Mouse (Mus musculus) hindbrain, embryonic 15.5 days (tissue): ENCODE results near the gene Fitm1. TPM values are rescaled to one million over a fixed set of nuclear protein-coding genes. Genes with fewer than 3 reads are reported as not detected.

Experiments used
- ATAC-seq: fragments of 200-750 bp; cut with Nextera tagmentation; 2 replicates; pipeline ENCODE4 v1.8.0; 2017; ENCODE audit warnings: low read depth, moderate number of reproducible peaks, moderate TSS enrichment; ENCODE audit not compliant: low FRiP score
- H3K27ac ChIP-seq: fragments of 300-500 bp; sonication (generic); replicated peaks from 2 replicates; pipeline ENCODE4 v1.5.1; 2015; ENCODE audit warnings: mild to moderate bottlenecking, inconsistent platforms
- H3K27me3 ChIP-seq: fragments of 300-500 bp; sonication (generic); 2 replicates; pipeline ENCODE4 v1.6.1; 2015; ENCODE audit warnings: control low read depth, inconsistent platforms
- H3K36me3 ChIP-seq: fragments of 300-500 bp; sonication (generic); 2 replicates; pipeline ENCODE4 v1.6.1; 2015; ENCODE audit warnings: control low read depth, inconsistent platforms
- H3K4me1 ChIP-seq: fragments of 300-500 bp; sonication (generic); replicated peaks from 2 replicates; pipeline ENCODE4 v1.6.1; 2015; ENCODE audit warnings: control low read depth, inconsistent platforms
- H3K4me2 ChIP-seq: fragments of 300-500 bp; sonication (generic); 2 replicates; pipeline ENCODE4 v1.6.1; 2015; ENCODE audit warnings: moderate library complexity, mild to moderate bottlenecking, inconsistent platforms
- H3K4me3 ChIP-seq: fragments of 300-500 bp; sonication (generic); 2 replicates; pipeline ENCODE4 v1.5.1; 2015; ENCODE audit warnings: mild to moderate bottlenecking, inconsistent platforms
- H3K9ac ChIP-seq: fragments of 300-500 bp; sonication (generic); 2 replicates; pipeline ENCODE4 v1.6.1; 2015; ENCODE audit warnings: inconsistent platforms
- H3K9me3 ChIP-seq: fragments of 300-500 bp; sonication (generic); 2 replicates; pipeline ENCODE4 v1.6.1; 2016; ENCODE audit warnings: control low read depth, inconsistent platforms
- WGBS: fragments of 180-500 bp; shearing (Covaris S2); methylation state at CpG from one replicate; pipeline ENCODE4 v1.1.7; 2015; 5-methylcytosine and 5-hydroxymethylcytosine counted together
- polyA plus RNA-seq: library from polyadenylated mRNA; unstranded; fragments of >200 nt; fragmentation: Nextera tagmentation; extraction: Ambion mirVana; gene quantifications from 2 replicates; pipeline ENCODE4 v1.2.1, GENCODE M21; 2015

The Fitm1 gene
- polyA plus RNA-seq, 1 experiment from 2014 or later, result 0.41 TPM

DNA sequence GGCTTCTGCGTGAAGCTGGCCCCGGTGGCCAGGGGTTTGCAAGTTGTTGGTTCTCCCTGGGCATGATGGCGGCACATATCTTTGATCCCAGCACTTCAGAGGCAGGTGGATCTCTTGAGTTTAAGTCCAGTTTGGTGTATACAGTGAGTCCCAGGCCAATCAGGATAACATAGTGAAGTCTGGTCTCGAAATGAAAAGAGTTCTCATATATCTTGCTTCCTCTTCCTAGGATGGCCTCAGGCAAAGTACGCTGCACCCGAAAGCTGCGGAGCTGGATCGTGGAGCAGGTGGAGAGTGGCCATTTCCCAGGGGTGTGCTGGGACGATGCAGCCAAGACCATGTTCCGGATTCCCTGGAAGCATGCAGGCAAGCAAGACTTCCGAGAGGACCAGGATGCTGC, 29.4 kb downstream of the Fitm1 start:
- no peak overlapping the region for H3K27ac ChIP-seq
- no peak overlapping the region for H3K4me3 ChIP-seq
- peaks cover 74% of the 10 kb centered on the region for H3K36me3 ChIP-seq
- no peak for ATAC-seq
- WGBS, result 92% methylated on average over 11 of the region's 11 CpGs
- H3K4me2 ChIP-seq, result peak overlapping the region; percentile 46; the same call in 1 of the 2 replicates
- H3K27me3 ChIP-seq, result no peaks in the 10 kb centered on the region
- peaks cover 11% of the 10 kb centered on the region; the same call in 1 of the 2 replicates for H3K4me1 ChIP-seq
- H3K9ac ChIP-seq, result no peak overlapping the region
- no peaks in the 10 kb centered on the region for H3K9me3 ChIP-seq

DNA sequence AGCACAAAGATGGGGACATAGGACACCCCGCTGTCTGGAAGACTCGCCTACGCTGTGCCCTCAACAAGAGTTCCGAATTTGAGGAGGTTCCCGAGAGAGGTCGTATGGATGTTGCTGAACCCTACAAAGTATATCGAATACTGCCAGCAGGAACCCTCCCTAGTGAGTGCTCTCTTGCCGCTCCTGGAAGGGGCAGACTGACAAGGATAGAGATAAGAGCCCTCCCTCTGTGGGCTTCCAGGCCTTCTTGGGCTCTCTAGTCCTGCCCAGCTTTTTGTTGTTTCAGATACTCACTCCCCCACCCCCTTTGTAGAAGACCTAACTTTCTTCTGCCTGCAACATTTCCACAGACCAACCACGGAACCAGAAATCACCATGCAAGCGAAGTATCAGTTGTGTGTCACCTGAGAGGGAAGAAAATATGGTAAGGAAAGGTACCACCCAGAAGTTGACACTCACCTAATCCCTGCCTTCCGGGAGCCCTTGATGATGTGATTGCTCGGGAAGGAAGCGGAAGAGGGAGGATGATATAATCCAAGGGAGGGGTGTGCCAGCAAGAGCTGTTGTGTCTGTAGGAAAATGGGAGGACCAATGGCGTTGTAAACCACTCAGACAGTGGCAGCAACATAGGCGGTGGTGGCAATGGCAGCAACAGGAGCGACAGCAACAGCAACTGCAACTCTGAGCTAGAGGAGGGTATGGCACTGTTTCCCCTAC, 30.5 kb downstream of the Fitm1 start:
- no peak for ATAC-seq
- Histone ChIP-seq H3K36me3 (peaks cover 67% of the 10 kb centered on the region), H3K4me3 (no peak overlapping the region)

GRCm38 (mm10) chr14:55608339-55608738, 32.9 kb downstream of the Fitm1 start:
- Histone ChIP-seq H3K27me3 (no peaks in the 10 kb centered on the region), H3K4me2 (no peak overlapping the region), H3K4me3 (no peak overlapping the region), H3K9ac (no peak overlapping the region), H3K27ac (no peak overlapping the region), H3K9me3 (no peaks in the 10 kb centered on the region), H3K36me3 (peaks cover 42% of the 10 kb centered on the region), H3K4me1 (peaks cover 11% of the 10 kb centered on the region; the same call in 1 of the 2 replicates)
- ATAC-seq, result no peak
- 96% methylated on average over 6 of the region's 6 CpGs for WGBS

More for the DNA sequence above, 30.5 kb downstream of the Fitm1 start:
- H3K9ac ChIP-seq, result no peak overlapping the region
- 96% methylated on average over 16 of the region's 16 CpGs for WGBS
- H3K27ac ChIP-seq, result no peak overlapping the region
- H3K27me3 ChIP-seq, result no peaks in the 10 kb centered on the region
- no peak overlapping the region for H3K4me2 ChIP-seq
- peaks cover 11% of the 10 kb centered on the region; the same call in 1 of the 2 replicates for H3K4me1 ChIP-seq
- no peaks in the 10 kb centered on the region for H3K9me3 ChIP-seq

GRCm38 (mm10) chr14:55613346-55613745, 37.9 kb downstream of the Fitm1 start:
- H3K36me3 ChIP-seq, result peaks cover 14% of the 10 kb centered on the region
- ATAC-seq, result no peak
- no peak overlapping the region for H3K9ac ChIP-seq
- H3K4me2 ChIP-seq, result no peak overlapping the region
- no peaks in the 10 kb centered on the region for H3K27me3 ChIP-seq
- H3K27ac ChIP-seq, result no peak overlapping the region
- 70% methylated on average over 6 of the region's 6 CpGs for WGBS
- H3K9me3 ChIP-seq, result no peaks in the 10 kb centered on the region
- H3K4me3 ChIP-seq, result no peak overlapping the region
- no peaks in the 10 kb centered on the region for H3K4me1 ChIP-seq

DNA sequence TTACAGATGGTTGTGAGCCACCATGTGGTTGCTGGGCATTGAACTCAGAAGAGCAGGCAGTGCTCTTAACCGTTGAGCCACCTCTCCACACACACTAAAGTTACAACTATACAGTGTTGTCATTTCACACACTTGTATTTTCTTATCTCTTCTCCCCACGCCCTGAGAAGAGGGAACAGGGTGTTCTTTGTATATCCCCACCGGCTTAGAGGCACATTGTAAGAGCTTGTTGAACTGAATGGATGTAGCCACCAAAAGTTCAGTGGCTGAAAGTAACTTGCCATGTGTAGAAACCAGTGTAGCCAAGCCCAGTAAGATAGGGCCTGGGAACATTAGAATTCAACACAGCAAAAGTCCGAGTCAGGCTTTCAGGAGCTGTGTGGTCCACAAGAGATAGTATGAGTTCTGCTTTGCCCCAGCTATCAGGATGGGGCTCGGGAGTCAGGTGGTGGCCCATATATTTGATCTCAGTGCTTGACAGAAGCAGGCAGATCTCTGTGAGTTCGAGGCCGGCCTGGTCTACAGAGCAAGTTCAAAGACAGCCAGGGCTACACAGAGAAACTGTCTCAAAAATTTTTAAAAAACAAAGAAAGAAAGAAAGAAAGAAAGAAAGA, 39.3 kb downstream of the Fitm1 start:
- Histone ChIP-seq H3K9me3 (no peaks in the 10 kb centered on the region), H3K9ac (no peak overlapping the region), H3K4me2 (no peak overlapping the region), H3K4me3 (no peak overlapping the region), H3K27ac (no peak overlapping the region), H3K36me3 (peaks cover 3% of the 10 kb centered on the region), H3K27me3 (no peaks in the 10 kb centered on the region), H3K4me1 (no peaks in the 10 kb centered on the region)
- ATAC-seq, result no peak
- 82% methylated on average over 7 of the region's 7 CpGs for WGBS

GRCm38 (mm10) chr14:55615876-55616275, 40.5 kb downstream of the Fitm1 start:
- Histone ChIP-seq H3K4me1 (no peaks in the 10 kb centered on the region), H3K4me3 (no peak overlapping the region), H3K27ac (no peak overlapping the region), H3K27me3 (no peaks in the 10 kb centered on the region), H3K9me3 (no peaks in the 10 kb centered on the region), H3K4me2 (no peak overlapping the region), H3K36me3 (no peaks in the 10 kb centered on the region), H3K9ac (no peak overlapping the region)
- no peak for ATAC-seq
- 43% methylated on average over 2 of the region's 2 CpGs for WGBS

DNA sequence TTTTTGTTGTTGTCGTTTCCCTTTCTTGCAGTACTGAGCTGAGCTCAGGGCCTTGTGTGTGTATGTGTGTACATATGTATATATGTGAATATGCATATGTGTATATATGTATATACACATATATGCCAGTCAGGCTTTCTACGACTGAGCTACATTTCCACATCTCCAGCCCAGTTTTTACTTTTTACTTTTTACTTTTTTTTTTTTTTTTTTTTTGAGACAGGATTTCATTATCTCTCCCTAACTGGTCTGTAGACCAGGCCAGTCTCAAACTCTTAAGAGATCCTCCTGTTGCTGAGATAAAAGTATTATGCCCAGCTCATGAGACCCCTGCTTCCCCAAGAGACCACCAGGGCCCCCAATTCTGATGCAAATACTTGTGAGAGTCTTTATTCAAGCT, 41.4 kb downstream of the Fitm1 start:
- H3K9me3 ChIP-seq, result no peaks in the 10 kb centered on the region
- H3K9ac ChIP-seq, result no peak overlapping the region
- 78% methylated on average over 2 of the region's 2 CpGs for WGBS
- H3K36me3 ChIP-seq, result no peaks in the 10 kb centered on the region
- ATAC-seq, result no peak
- H3K27me3 ChIP-seq, result no peaks in the 10 kb centered on the region
- no peak overlapping the region for H3K27ac ChIP-seq
- H3K4me1 ChIP-seq, result no peaks in the 10 kb centered on the region
- H3K4me3 ChIP-seq, result no peak overlapping the region
- H3K4me2 ChIP-seq, result no peak overlapping the region

- Histone ChIP-seq H3K4me3 (peak within 1 kb of the TSS; percentile 30), H3K27me3 (no peaks in the 10 kb centered on the region), H3K4me1 (no peaks in the 10 kb centered on the region), H3K27ac (peak within 1 kb of the TSS; percentile 39), H3K9ac (peak within 1 kb of the TSS; percentile 20; the same call in 1 of the 2 replicates), H3K9me3 (no peaks in the 10 kb centered on the region), H3K36me3 (no peaks in the 10 kb centered on the region), H3K4me2 (peak within 1 kb of the TSS; percentile 42)
- 22% methylated on average over 21 of the region's 21 CpGs for WGBS
- ATAC-seq, result peak; percentile 88
These were observed 42.4 kb downstream of the Fitm1 start, which contains the start of gene Rec8 for GRCm38 (mm10) chr14:55617822-55618221. Gene Rec8, plus strand, starts transcription at chr14:55618037.

DNA sequence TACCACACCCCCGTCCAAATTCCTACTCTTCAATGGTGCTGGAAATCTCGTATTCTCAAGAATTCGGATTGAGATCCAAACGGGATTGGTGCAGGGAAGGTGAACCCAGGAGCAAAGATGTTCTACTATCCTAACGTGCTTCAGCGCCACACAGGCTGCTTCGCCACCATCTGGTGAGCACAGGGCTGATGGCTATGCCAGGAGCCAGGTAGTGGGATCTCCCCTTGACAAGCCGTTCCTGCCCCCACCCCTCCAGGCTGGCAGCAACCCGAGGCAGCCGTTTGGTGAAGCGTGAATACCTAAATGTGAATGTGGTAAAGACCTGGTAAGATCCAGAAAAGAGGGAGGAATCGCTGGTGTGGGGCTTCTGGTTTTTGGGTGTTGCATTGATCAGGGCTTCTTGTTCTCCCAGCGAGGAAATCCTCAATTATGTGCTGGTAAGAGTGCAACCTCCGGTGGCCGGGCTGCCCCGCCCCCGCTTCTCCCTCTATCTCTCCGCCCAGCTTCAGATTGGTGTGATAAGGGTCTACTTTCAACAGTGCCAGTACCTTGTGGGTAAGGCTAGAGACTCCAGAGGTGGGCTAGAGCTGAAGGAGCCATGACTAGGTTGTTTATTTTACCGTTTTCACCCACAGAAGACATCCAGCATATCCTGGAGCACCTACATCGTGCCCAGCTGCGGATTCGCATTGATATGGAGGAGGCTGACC, 43.2 kb downstream of the Fitm1 start:
- no peaks in the 10 kb centered on the region for H3K9me3 ChIP-seq
- H3K4me3 ChIP-seq, result peak overlapping the region; percentile 30
- H3K27ac ChIP-seq, result peak overlapping the region; percentile 39; the same call in 1 of the 2 replicates
- H3K36me3 ChIP-seq, result no peaks in the 10 kb centered on the region
- H3K27me3 ChIP-seq, result no peaks in the 10 kb centered on the region
- 53% methylated on average over 22 of the region's 22 CpGs for WGBS
- H3K4me2 ChIP-seq, result peak overlapping the region; percentile 42
- ATAC-seq, result peak; percentile 29; the same call in 1 of the 2 replicates
- H3K4me1 ChIP-seq, result no peaks in the 10 kb centered on the region
- H3K9ac ChIP-seq, result peak overlapping the region; percentile 20; the same call in 1 of the 2 replicates

Other genes with a start within 250 kb of the Fitm1 start
- 25.2 and 26.3 TPM in 2 replicates for gene Dhrs4, start 96.9 kb upstream of the Fitm1 start, polyA plus RNA-seq
- 26.3 and 30.5 TPM in 2 replicates for gene Carmil3, start 85.0 kb upstream of the Fitm1 start, polyA plus RNA-seq
- gene Cpne6, start 65.2 kb upstream of the Fitm1 start, polyA plus RNA-seq, result 6.4 and 9.9 TPM in 2 replicates
- gene Nrl, start 50.6 kb upstream of the Fitm1 start, polyA plus RNA-seq, result 0.10 and 0.22 TPM in 2 replicates
- gene Pck2, start 35.4 kb upstream of the Fitm1 start, polyA plus RNA-seq, result 28.6 and 29.4 TPM in 2 replicates
- 111 and 114 TPM in 2 replicates for gene Dcaf11, start 15.6 kb upstream of the Fitm1 start, polyA plus RNA-seq
- 1.0 and 1.1 TPM in 2 replicates for gene A730061H03Rik, start 15.2 kb upstream of the Fitm1 start, polyA plus RNA-seq
- gene Psme1, start 2.5 kb downstream of the Fitm1 start, polyA plus RNA-seq, result 221 and 222 TPM in 2 replicates
- 42.0 and 48.9 TPM in 2 replicates for gene Emc9, start 9.7 kb downstream of the Fitm1 start, polyA plus RNA-seq
- gene Psme2, start 15.5 kb downstream of the Fitm1 start, polyA plus RNA-seq, result 178 and 204 TPM in 2 replicates
- gene Rnf31, start 16.1 kb downstream of the Fitm1 start, polyA plus RNA-seq, result 20.1 and 25.7 TPM in 2 replicates
- gene Irf9, start 28.0 kb downstream of the Fitm1 start, polyA plus RNA-seq, result 9.7 and 10.2 TPM in 2 replicates
- 14.6 and 17.8 TPM in 2 replicates for gene Rec8, start 42.4 kb downstream of the Fitm1 start, polyA plus RNA-seq
- 119 and 126 TPM in 2 replicates for gene Ipo4, start 60.3 kb downstream of the Fitm1 start, polyA plus RNA-seq
- gene Gm49378, start 62.3 kb downstream of the Fitm1 start, polyA plus RNA-seq, result 0.93 and 2.3 TPM in 2 replicates
- gene Tm9sf1, start 68.2 kb downstream of the Fitm1 start, polyA plus RNA-seq, result 63.4 and 64.6 TPM in 2 replicates
- gene Tssk4, start 74.6 kb downstream of the Fitm1 start, polyA plus RNA-seq, result 0.30 and 0.40 TPM in 2 replicates
- gene Mdp1, start 84.9 kb downstream of the Fitm1 start, polyA plus RNA-seq, result 74.3 and 74.7 TPM in 2 replicates
- 45.7 TPM in 2 replicates for gene Gmpr2, start 96.3 kb downstream of the Fitm1 start, polyA plus RNA-seq
- 554 and 597 TPM in 2 replicates for gene Nedd8, start 96.5 kb downstream of the Fitm1 start, polyA plus RNA-seq
- gene Tinf2, start 106.2 kb downstream of the Fitm1 start, polyA plus RNA-seq, result 24.9 and 27.0 TPM in 2 replicates
- gene Tgm1, start 138.3 kb downstream of the Fitm1 start, polyA plus RNA-seq, result 0.31 and 0.60 TPM in 2 replicates
- gene Rabggta, start 146.6 kb downstream of the Fitm1 start, polyA plus RNA-seq, result 58.9 and 60.6 TPM in 2 replicates
- gene Dhrs1, start 170.1 kb downstream of the Fitm1 start, polyA plus RNA-seq, result 75.6 and 81.8 TPM in 2 replicates
- 29.4 and 29.8 TPM in 2 replicates for gene Nop9, start 170.1 kb downstream of the Fitm1 start, polyA plus RNA-seq
- gene Cideb, start 182.8 kb downstream of the Fitm1 start, polyA plus RNA-seq, result 0.26 and 0.39 TPM in 2 replicates
- gene Ltb4r2, start 185.8 kb downstream of the Fitm1 start, polyA plus RNA-seq, result 0.54 and 0.84 TPM in 2 replicates
- 0.91 and 0.93 TPM in 2 replicates for gene Ltb4r1, start 190.3 kb downstream of the Fitm1 start, polyA plus RNA-seq
- 4.0 and 5.0 TPM in 2 replicates for gene Adcy4, start 208.5 kb downstream of the Fitm1 start, polyA plus RNA-seq
- 1.6 and 2.0 TPM in 2 replicates for gene Ripk3, start 213.2 kb downstream of the Fitm1 start, polyA plus RNA-seq
- 10.3 and 10.9 TPM in 2 replicates for gene Nfatc4, start 247.5 kb downstream of the Fitm1 start, polyA plus RNA-seq